Mouse (Mus musculus) stomach, postnatal 0 days (tissue): Measurements from ENCODE around the gene Zbtb45.

Experiments
- CTCF ChIP-seq: IDR thresholded peaks from 2 replicates; pipeline ENCODE4 v1.5.1; 2016; ENCODE audit warnings: antibody characterized with exemption, low read depth, mild to moderate bottlenecking, moderate library complexity
- EP300 ChIP-seq: optimal IDR thresholded peaks from 2 replicates; pipeline ENCODE3; 2016; ENCODE audit warnings: antibody characterized with exemption

GRCm38 (mm10) chr7:12970906-12971305, 38.9 kb downstream of the Zbtb45 start:
- no peak for TF ChIP-seq CTCF
- TF ChIP-seq EP300, result no peak
